Mouse (Mus musculus) embryonic facial prominence, embryonic 13.5 days (tissue): ENCODE data around the gene Lrrc4b. TPM values are rescaled to one million over a fixed set of nuclear protein-coding genes. Genes with fewer than 3 reads are reported as not detected.
A peak's percentile ranks its signal among the peaks of the same experiment; 100 is the strongest.

Experiments used
- ATAC-seq: fragments of 200-750 bp; cut with Nextera tagmentation; 2 replicates; pipeline ENCODE4 v1.8.0; 2017; ENCODE audit warnings: low read depth; ENCODE audit not compliant: insufficient number of reproducible peaks, insufficient read depth, low FRiP score, low TSS enrichment
- H3K27ac ChIP-seq: fragments of 300-500 bp; sonication (generic); 2 replicates; pipeline ENCODE4 v1.5.1; 2015; ENCODE audit warnings: moderate library complexity, mild to moderate bottlenecking, inconsistent platforms
- H3K27me3 ChIP-seq: fragments of 300-500 bp; sonication (generic); 2 replicates; pipeline ENCODE4 v1.6.1; 2015; ENCODE audit warnings: mild to moderate bottlenecking, inconsistent platforms
- H3K36me3 ChIP-seq: fragments of 300-500 bp; sonication (generic); 2 replicates; pipeline ENCODE4 v1.6.1; 2015; ENCODE audit warnings: mild to moderate bottlenecking, inconsistent platforms
- H3K4me1 ChIP-seq: fragments of 300-500 bp; sonication (generic); 2 replicates; pipeline ENCODE4 v1.6.1; 2015; ENCODE audit warnings: inconsistent platforms
- H3K4me2 ChIP-seq: fragments of 300-500 bp; sonication (generic); 2 replicates; pipeline ENCODE4 v1.6.1; 2015; ENCODE audit warnings: moderate library complexity, mild to moderate bottlenecking, inconsistent platforms
- H3K4me3 ChIP-seq: fragments of 300-500 bp; sonication (generic); 2 replicates; pipeline ENCODE4 v1.5.1; 2015; ENCODE audit warnings: mild to moderate bottlenecking, inconsistent platforms
- H3K9ac ChIP-seq: fragments of 300-500 bp; sonication (generic); 2 replicates; pipeline ENCODE4 v1.6.1; 2015; ENCODE audit warnings: mild to moderate bottlenecking, inconsistent platforms
- H3K9me3 ChIP-seq: fragments of 300-500 bp; sonication (generic); 2 replicates; pipeline ENCODE4 v1.6.1; 2016; ENCODE audit warnings: inconsistent platforms
- WGBS: fragments of 180-500 bp; shearing (Covaris S2); methylation state at CpG from one replicate; pipeline ENCODE4 v1.1.7; 2015; ENCODE audit warnings: mixed read lengths; 5-methylcytosine and 5-hydroxymethylcytosine counted together
- polyA plus RNA-seq: library from polyadenylated mRNA; unstranded; fragments of >200 nt; fragmentation: Nextera tagmentation; extraction: Ambion mirVana; gene quantifications from 2 replicates; pipeline ENCODE4 v1.2.1, GENCODE M21; 2015

Lrrc4b gene
- polyA plus RNA-seq, 1 experiment from 2014 or later = 1.5 TPM

- H3K9me3 ChIP-seq = no peaks in the 10 kb centered on the region
- no peaks in the 10 kb centered on the region for H3K36me3 ChIP-seq
- H3K9ac ChIP-seq = no peak overlapping the region
- peak overlapping the region; percentile 61 for H3K4me2 ChIP-seq
- peaks cover 31% of the 10 kb centered on the region for H3K27me3 ChIP-seq
- no peak overlapping the region for H3K27ac ChIP-seq
- peak overlapping the region; percentile 42; the same call in 1 of the 2 replicates for H3K4me3 ChIP-seq
- peak; percentile 3; the same call in 1 of the 2 replicates for ATAC-seq
- H3K4me1 ChIP-seq = no peaks in the 10 kb centered on the region; the same call in 1 of the 2 replicates
- 0% methylated on average over 5 of the region's 5 CpGs for WGBS
These were observed 22.8 kb upstream of the Lrrc4b start for GRCm38 (mm10) chr7:44406015-44406355.

- Histone ChIP-seq H3K27me3 (peaks cover 14% of the 10 kb centered on the region; the same call in 1 of the 2 replicates), H3K27ac (no peak overlapping the region), H3K9me3 (no peaks in the 10 kb centered on the region), H3K36me3 (no peaks in the 10 kb centered on the region), H3K9ac (no peak overlapping the region), H3K4me2 (no peak overlapping the region), H3K4me1 (no peaks in the 10 kb centered on the region; the same call in 1 of the 2 replicates), H3K4me3 (no peak overlapping the region)
- 77% methylated on average over 4 of the region's 4 CpGs for WGBS
- ATAC-seq = no peak
These were observed 17.7 kb upstream of the Lrrc4b start for GRCm38 (mm10) chr7:44411144-44411543.

GRCm38 (mm10) chr7:44413307-44413706 is 15.5 kb upstream of the Lrrc4b start:
- no peak overlapping the region for H3K27ac ChIP-seq
- H3K36me3 ChIP-seq = no peaks in the 10 kb centered on the region
- 83% methylated on average over 6 of the region's 6 CpGs for WGBS
- no peak overlapping the region for H3K4me3 ChIP-seq
- H3K4me1 ChIP-seq = no peaks in the 10 kb centered on the region
- no peak overlapping the region for H3K9ac ChIP-seq
- H3K4me2 ChIP-seq = no peak overlapping the region
- H3K9me3 ChIP-seq = no peaks in the 10 kb centered on the region
- ATAC-seq = no peak
- H3K27me3 ChIP-seq = peaks cover 5% of the 10 kb centered on the region; the same call in 1 of the 2 replicates

GRCm38 (mm10) chr7:44427666-44428065 is 1.2 kb upstream of the Lrrc4b start:
- peaks cover 65% of the 10 kb centered on the region for H3K27me3 ChIP-seq
- peak; percentile 10; the same call in 1 of the 2 replicates for ATAC-seq
- peak overlapping the region; percentile 86 for H3K4me2 ChIP-seq
- WGBS = 6% methylated on average over 8 of the region's 8 CpGs
- H3K9me3 ChIP-seq = no peaks in the 10 kb centered on the region
- H3K9ac ChIP-seq = peak overlapping the region; percentile 57
- H3K36me3 ChIP-seq = no peaks in the 10 kb centered on the region
- no peak overlapping the region for H3K27ac ChIP-seq
- peaks cover 20% of the 10 kb centered on the region for H3K4me1 ChIP-seq
- peak overlapping the region; percentile 65 for H3K4me3 ChIP-seq

GRCm38 (mm10) chr7:44428171-44428950 is 457 bp upstream of the Lrrc4b start:
- under 1% methylated on average over 16 of the region's 38 CpGs for WGBS
- H3K4me3 ChIP-seq = peak overlapping the region; percentile 65
- peak overlapping the region; percentile 57 for H3K9ac ChIP-seq
- H3K4me1 ChIP-seq = peaks cover 20% of the 10 kb centered on the region
- H3K9me3 ChIP-seq = no peaks in the 10 kb centered on the region
- peak overlapping the region; percentile 44 for H3K27ac ChIP-seq
- no peaks in the 10 kb centered on the region for H3K36me3 ChIP-seq
- peak overlapping the region; percentile 86 for H3K4me2 ChIP-seq
- H3K27me3 ChIP-seq = peaks cover 68% of the 10 kb centered on the region
- ATAC-seq = 0 out of 2 replicates have a peak, but pooled peaks have one; percentile 8

GRCm38 (mm10) chr7:44429534-44430488 is 993 bp downstream of the Lrrc4b start:
- Histone ChIP-seq H3K4me1 (peaks cover 20% of the 10 kb centered on the region), H3K36me3 (no peaks in the 10 kb centered on the region), H3K27ac (no peak overlapping the region; the same call in 1 of the 2 replicates), H3K9me3 (no peaks in the 10 kb centered on the region), H3K9ac (peak overlapping the region; percentile 77), H3K4me3 (peak overlapping the region; percentile 65), H3K4me2 (peak overlapping the region; percentile 86), H3K27me3 (peaks cover 75% of the 10 kb centered on the region)
- no peak for ATAC-seq
- WGBS = 3% methylated on average over 30 of the region's 32 CpGs

GRCm38 (mm10) chr7:44432550-44432949 is 3.7 kb downstream of the Lrrc4b start:
- H3K4me3 ChIP-seq = no peak overlapping the region
- H3K4me2 ChIP-seq = no peak overlapping the region
- peaks cover 19% of the 10 kb centered on the region for H3K4me1 ChIP-seq

GRCm38 (mm10) chr7:44433371-44433770 is 4.6 kb downstream of the Lrrc4b start:
- Histone ChIP-seq H3K27me3 (peaks cover 69% of the 10 kb centered on the region), H3K4me1 (peaks cover 11% of the 10 kb centered on the region), H3K4me2 (no peak overlapping the region), H3K4me3 (no peak overlapping the region), H3K36me3 (no peaks in the 10 kb centered on the region), H3K9me3 (no peaks in the 10 kb centered on the region), H3K9ac (no peak overlapping the region), H3K27ac (no peak overlapping the region)
- WGBS = under 1% methylated on average over 7 of the region's 7 CpGs
- no peak for ATAC-seq

More at GRCm38 (mm10) chr7:44432550-44432949, 3.7 kb downstream of the Lrrc4b start:
- Histone ChIP-seq H3K36me3 (no peaks in the 10 kb centered on the region), H3K9me3 (no peaks in the 10 kb centered on the region), H3K27me3 (peaks cover 70% of the 10 kb centered on the region), H3K9ac (no peak overlapping the region), H3K27ac (no peak overlapping the region)
- no peak for ATAC-seq
- 79% methylated on average over 6 of the region's 6 CpGs for WGBS

- H3K4me3 ChIP-seq = no peak overlapping the region
- no peak overlapping the region for H3K27ac ChIP-seq
- H3K9me3 ChIP-seq = no peaks in the 10 kb centered on the region
- no peak overlapping the region for H3K9ac ChIP-seq
- H3K36me3 ChIP-seq = no peaks in the 10 kb centered on the region
- no peak overlapping the region for H3K4me2 ChIP-seq
- H3K27me3 ChIP-seq = peaks cover 67% of the 10 kb centered on the region
- WGBS = 59% methylated on average over 9 of the region's 9 CpGs
- H3K4me1 ChIP-seq = peaks cover 11% of the 10 kb centered on the region
- no peak for ATAC-seq
These were observed 5.3 kb downstream of the Lrrc4b start for GRCm38 (mm10) chr7:44434089-44434488.

GRCm38 (mm10) chr7:44435796-44436195 is 7.0 kb downstream of the Lrrc4b start:
- Histone ChIP-seq H3K27ac (no peak overlapping the region), H3K4me1 (no peaks in the 10 kb centered on the region), H3K4me3 (no peak overlapping the region), H3K4me2 (no peak overlapping the region), H3K9me3 (no peaks in the 10 kb centered on the region), H3K27me3 (peaks cover 67% of the 10 kb centered on the region), H3K36me3 (no peaks in the 10 kb centered on the region), H3K9ac (no peak overlapping the region)
- 72% methylated on average over 5 of the region's 5 CpGs for WGBS
- ATAC-seq = no peak

- no peak overlapping the region for H3K27ac ChIP-seq
- H3K9ac ChIP-seq = no peak overlapping the region
- ATAC-seq = no peak
- H3K27me3 ChIP-seq = peaks cover 67% of the 10 kb centered on the region
- H3K4me1 ChIP-seq = no peaks in the 10 kb centered on the region
- H3K4me2 ChIP-seq = no peak overlapping the region
- WGBS = 5% methylated on average over 1 of the region's 1 CpGs
- H3K9me3 ChIP-seq = no peaks in the 10 kb centered on the region
- H3K4me3 ChIP-seq = no peak overlapping the region
- H3K36me3 ChIP-seq = no peaks in the 10 kb centered on the region
These were observed 7.4 kb downstream of the Lrrc4b start for GRCm38 (mm10) chr7:44436267-44436666.
